Mouse (Mus musculus) thymus, adult 18-20 months (tissue): ENCODE results near the gene Tbcb.
"Not testable (repeated sequence)": the region's sequence is repeated elsewhere in the genome, so short reads cannot be mapped to it uniquely, and the experiment has no call there.

Experiments used
- DNase-seq, 2 experiments: peaks; one replicate each; pipeline ENCODE4 v3.0.0; 2022; ENCODE audit warnings: mixed read lengths in 2 of 2

The Tbcb gene

DNA sequence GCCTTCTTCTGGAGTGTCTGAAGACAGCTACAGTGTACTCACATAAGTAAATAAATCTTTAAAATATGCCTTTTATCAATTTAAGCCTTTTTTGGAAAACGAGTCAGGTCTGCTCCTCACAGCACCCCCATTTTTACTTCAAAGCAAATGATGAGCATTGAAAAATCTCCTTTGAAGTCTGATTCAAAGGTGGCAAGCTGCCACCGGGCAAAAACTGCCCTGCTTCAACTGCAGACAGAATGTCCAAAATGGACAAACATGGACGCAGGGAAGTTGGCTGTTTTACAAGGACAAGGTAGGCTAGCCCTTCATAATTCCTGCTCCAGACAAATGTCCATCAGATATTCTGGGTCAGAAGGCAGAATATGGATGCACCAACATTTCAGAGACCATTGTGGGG, 10.6 kb downstream of the Tbcb start:
- DNase-seq, result no peak

DNA sequence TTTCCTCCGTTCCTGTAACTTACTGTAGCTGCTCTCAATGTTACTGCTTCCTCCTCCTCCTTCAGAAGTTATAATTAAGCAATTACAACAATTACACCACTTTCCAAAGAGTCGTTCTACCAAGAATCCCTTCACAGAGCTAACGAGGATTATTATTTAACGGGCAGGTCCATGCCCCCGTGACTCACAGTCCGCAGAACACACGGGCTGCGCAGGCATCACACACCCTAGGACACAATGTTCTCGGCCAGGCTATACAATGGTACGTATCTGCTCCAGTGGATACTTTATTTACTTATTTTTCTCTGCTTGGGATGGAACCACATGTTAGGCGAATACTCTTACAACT, 12.1 kb downstream of the Tbcb start:
- no peak for DNase-seq

DNA sequence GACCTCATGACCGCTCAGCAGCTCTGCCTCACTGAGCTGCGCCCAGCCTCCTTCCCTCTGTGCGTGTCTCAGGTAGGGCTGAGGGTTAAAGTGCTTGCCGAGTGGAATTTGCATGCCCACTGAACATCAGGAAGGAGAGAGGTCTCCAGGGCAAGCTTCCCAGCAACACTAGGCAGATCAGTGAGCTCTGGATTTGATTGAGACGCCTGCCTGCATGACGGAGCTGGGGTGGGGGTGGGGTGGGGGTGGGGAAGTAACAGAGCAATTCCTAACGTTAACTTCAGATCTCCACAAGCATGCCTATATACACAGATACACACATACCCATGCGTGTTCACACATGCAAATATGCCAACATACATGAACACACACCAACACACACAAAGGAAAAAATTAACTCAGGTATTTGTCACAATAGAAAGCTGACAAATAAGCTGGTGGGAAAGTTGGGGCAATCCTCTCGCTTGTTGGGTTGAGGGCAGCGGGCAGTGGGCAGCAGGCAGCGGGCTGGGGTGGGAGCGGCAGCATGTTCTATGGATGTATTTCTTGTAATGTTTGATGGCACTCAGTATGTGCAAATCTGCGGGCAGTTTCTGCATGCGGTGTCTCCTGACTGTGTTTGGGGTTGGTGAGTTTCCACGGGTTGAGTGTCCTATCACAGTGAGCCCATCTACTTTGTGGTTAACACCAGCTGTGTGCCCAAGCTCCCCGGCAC, 12.6 kb downstream of the Tbcb start:
- DNase-seq, result peak in 1 of 2 experiments; percentile 43

DNA sequence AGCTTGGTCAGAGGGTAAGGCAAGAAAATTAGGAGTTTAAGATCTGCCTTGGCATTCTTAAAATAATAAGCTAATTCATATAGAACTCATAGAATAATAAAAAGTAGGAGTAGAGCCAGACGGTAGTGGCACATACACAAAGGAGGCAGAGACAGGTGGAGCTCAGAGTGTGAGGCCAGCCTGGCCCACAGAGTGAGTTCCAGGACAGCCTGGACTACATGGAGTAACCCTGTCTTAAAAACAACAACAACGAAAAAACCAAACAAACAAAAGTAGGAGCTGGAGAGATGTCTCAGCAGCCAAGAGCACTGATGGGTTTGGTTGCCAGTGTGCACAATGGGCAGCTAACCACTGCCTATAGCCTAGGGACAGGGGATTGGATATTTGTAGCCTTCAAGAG, 14.8 kb downstream of the Tbcb start:
- no peak for DNase-seq

DNA sequence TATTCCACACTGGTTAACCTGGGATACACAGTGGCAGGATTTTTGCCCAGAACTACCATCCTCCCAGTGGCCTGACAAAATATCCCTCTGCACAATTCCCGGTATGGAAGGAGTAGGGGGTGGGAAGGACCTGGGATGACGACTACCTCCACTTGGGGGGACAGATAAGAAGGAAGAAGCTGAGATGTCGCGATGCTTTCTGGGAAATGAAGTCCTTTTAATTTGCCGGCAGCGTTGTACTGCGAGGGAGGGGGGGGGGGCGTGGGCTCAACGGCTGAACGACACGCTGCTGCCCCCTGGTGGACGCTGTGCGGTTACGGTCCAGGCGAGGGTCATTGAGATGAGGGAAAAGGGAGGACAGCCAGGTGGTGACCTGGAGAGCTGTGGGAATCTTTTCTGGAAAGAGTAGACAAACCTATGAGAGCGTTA, 15.3 kb downstream of the Tbcb start:
- no peak for DNase-seq

DNA sequence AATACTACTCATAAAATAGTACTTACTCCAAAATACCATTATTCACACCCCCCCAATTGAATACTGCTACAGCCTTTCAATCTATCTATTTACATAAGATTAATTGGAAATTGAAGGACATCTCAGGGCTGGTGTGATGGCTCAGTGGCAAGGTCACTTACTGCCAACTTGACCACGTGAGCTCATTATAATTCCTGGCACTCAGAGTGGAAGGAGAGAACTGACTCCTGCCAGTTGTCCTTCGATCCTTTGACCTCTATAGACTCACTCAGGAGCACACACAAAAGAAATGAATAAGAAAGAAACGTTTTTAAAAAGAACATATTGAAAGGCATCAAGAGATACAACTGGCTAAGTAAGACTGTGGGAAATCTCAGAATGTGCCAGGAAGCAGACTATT, 16.2 kb downstream of the Tbcb start:
- DNase-seq, result no peak

DNA sequence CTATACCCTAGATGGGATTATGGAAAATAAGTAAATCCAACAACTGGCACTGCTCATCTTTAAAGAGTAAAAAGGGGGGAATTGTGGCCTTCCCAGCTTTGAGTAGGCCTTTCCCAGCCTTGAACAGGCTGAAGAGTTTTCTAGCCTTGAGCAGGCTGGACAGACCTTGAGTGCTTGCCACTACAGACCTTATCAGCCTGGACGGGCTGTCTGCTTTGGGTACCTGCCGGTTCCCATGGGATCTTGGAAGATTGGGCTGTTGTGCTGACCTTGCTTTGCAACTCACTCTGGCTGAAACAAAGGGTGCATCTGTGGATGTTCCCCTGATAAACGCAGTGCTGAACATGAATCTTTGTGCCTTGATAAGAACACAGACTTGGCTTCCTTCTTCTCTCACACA, 18.2 kb downstream of the Tbcb start:
- DNase-seq, result no peak

DNA sequence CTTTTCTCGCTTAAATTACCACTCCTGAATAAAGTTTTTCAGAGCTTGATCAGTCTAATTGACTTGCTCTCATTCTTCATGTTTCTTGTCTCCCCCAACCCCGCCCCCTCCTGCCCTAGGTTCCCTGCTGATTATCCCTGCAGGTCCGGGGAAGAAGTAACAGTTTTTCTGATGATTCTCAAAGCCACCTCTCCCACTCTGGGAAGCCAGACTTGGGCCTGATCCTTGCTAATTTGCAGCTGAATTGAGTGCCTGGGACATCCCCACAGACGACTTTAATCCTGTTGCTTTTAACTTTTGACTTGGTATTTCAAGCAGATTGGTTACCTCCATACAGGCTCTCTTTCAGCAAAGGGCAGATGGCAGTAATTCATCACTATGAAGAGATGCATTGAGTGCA, 21.0 kb downstream of the Tbcb start:
- no peak for DNase-seq

DNA sequence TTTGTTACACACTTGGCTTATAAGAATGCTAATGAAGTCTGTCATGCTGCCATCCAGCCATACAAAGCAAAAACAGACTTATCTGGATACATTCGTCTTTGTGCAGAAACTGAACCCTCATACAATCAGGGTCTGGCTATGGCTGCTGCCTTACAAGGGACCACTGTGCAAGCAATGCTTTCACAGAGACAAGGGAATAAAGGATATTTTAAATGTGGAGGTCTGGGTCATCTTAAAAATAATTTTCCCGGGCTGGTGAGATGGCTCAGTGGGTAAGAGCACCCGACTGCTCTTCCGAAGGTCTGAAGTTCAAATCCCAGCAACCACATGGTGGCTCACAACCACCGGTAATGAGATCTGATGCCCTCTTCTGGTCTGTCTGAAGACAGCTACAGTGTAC, 25.7 kb downstream of the Tbcb start:
- not testable (repeated sequence) for DNase-seq

DNA sequence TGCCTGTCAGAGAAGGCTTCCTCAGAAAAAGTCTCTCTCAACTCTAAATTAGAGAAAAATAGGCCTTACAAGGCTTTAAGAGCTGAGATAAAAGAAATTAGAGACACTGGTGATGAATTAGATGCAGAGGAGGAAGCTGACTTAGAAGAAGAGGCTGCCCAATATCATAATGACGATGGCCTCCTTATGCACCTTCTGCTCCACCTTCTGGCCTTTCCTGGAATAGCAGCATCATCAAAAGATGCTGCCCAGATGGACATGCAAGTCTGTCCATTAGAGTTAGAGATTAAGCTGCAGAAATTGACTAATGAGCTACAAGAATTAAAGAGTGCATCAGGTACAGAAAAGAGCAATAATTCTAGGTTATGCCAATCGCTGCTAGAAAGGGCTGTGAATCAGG, 26.7 kb downstream of the Tbcb start:
- no peak for DNase-seq

DNA sequence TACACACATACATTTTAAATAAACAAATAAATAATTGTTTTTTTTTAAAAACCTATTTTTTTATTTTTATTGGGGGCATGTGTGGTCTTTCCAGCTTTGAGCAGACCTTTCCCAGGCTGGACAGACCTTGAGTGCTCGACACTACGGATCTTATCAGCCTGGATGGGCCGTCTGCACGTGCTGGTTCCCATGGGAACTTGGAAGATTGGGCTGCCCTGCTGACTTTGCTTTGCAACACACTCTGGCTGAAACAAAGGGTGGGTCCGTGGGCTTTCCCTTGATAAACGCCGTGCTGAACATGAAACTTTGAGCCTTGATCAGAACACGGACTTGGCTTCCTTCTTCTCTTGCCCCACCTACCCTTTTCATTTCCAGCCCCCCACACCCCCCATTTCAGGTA, 27.7 kb downstream of the Tbcb start:
- no peak for DNase-seq

DNA sequence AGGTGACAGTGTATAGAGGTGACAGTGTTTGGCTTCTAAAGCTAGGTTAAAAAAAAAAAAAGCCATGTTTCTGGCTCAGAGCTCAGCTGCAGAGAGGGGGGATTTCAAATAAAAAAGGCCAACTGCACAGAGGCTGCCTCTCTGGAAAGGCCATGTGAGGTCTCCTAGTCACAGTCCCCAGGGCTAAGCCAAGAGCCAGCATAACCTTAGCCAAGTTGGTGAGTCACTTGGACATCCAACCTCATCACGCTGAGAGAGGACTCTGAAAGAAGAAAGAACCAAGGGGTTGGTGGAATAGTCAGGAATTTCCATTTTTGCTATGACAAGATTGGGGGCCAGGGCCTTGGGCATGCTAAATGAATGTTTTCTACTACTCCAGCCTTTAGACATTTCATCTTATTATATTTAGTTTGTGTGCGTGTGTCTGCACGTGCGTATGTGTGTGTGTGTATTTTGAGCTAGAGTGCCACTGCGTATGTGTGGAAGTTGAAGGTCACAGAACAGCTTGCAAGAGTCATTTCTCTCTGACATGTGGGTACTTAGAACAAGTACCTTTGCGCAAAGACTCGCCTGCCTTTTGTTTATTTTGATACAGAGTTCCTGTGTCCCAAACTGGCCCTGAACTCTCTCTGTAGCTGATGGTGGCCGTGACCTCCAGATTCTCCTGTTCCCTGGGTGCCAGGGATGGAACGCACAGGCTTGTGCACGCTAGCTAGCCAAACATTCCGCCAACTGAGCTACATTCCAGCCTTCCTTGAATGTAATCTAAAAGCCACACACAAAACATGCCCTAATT, 29.0 kb downstream of the Tbcb start:
- no peak for DNase-seq

DNA sequence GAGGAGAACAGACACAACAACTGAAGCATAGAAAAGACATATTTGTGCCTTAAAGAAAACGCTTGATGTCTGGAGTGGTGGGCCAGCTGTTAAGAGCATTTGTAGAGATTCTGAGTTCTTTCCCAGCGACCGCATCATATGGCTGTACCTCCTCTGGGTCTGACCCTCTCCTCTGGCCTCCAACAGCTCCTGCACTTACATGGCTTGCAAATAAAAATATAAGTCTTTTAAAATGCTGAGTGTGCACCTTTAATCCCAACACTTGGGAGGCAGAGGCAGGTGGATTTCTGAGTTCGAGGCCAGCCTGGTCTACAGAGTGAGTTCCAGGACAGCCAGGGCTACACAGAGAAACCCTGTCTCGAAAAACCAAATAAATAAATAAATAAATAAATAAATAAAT, 31.4 kb downstream of the Tbcb start:
- not testable (repeated sequence) for DNase-seq

DNA sequence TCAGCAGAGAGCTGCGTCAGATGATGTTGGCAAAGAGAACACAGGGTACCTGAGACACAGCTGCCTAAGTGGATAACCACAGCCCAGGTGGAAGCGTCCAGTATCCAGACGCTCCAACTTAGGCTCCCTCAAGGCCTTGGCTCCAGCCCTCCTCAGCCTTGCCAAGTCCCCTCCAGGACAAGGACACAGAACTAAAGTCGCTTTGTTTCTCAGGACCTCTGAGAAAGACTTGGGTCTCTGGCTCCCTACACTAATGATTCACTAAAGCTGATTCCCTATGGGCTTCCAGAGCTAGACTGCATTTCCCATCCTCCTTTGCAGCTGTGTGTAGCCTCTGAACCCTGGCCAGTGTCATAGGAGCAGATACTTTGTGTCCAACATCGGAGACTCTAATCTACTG, 31.9 kb downstream of the Tbcb start:
- no peak for DNase-seq

DNA sequence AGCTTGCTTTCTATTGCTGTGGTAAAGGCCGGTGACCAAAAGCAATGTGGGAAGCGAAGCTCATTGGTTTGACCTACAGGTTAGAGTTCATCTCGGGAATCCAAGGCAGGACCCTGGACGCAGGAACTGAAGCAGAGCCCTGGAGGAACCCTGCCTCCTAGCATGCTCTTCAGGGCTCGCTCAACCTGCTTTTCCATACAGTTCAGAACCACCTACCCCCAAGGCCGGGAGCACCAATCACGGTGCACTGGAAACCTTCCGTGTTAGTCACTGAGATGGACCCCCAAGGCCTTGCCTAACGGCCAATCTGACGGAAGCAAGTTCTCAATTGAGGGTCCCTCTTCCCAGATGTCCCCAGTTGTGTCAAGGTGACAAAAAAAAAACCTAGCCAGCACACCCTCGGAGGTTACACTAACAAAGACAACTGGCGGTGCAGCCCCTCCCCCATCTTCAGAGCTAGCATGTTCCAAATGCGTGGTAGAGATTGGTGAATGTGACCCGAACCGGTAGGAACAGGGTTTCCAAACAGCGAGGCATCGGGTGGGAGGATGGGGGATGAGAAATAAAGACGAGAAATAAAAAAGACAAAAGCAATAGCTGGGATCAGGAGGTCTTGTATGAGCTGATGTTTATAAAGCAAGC, 32.5 kb downstream of the Tbcb start:
- no peak for DNase-seq

DNA sequence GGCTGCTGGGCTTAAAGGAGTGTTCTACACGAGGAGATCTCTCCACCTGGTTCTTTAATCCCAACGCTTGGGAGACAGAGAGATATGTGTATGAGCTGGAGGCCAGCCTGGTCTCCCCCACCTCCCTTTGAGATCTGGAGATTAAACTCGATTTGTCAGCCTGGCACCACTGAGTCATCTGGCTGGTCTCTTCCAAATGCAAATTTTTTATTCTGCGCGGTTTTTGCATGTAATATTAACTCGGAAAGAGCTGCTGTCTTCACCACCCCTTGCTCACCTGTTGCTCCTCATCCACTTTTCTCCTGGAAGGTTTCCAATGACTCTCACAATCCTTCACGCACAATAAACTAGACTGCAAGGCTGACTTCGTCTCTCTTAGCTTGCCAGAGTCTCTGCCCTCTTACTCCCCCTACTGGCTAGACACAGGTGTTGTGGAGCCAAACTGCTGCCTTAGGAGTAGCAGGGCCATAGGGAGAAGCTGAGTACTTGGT, 33.5 kb downstream of the Tbcb start, which contains the start of gene Capns1:
Capns1 (minus strand) TSS at position 331 of the 491 bp plus-strand sequence.
- DNase-seq, result no peak

DNA sequence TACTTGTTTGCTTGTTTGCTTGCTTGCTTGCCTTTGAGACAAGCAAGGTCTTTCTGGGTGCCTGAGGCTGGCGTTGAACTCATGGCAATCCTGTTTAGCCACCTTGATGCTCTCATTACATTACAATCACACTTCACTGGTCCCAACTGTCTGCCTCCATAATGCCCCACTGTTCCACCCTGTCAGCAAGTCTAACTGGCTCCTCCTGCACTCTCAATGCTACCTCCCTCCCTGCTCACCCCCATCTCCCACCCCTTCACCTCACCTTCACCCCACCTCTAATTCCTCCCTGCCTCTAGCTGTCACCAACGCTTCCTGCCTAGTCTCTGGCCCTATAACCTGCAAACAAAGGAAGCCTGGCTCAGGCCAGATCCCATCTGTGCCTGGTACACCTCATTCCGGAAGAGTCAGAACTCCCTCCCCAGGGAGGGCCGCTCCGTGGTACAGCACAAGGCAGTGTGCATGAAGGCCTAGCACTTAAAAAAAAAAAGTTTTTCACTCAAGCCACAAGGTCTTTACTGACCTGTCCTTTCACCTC, 34.4 kb downstream of the Tbcb start:
- no peak for DNase-seq

DNA sequence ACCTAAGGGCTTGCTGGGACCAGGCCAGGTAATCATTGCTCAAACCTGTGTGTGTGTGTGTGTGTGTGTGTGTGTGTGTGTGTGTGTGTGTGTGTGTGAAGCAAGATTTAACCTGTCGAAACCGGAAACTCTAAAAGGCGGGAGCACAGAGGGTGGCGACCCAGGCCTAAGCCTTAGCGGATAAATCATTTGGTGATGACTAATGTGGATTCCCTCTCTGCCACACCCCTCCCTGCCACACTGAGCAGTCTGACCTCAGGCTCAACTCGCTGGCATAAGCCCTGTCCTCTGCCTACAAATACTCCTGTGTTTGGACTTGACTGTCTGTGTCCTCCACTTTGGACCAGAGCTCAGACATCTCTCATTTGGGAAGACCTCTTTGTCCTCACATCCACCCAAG, 35.9 kb downstream of the Tbcb start:
- no peak for DNase-seq

DNA sequence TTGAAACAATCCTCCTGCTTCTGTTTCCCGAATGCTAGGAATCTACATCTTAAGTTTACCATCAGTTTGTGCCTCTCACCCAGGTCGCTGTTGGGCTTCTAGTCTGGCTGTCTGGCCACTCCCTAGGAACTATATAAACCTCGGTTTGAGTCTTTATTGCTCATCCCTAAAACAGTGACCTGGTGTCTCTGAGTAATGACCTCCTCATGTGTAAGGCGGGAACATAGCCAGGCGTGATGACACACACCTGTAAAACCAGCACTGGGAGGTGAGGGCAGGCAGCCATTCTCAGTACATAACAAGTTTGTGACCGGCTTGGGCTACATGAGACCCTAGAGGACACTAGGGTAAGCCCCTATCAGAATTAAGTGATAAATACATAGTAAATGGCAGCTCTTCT, 36.6 kb downstream of the Tbcb start:
- DNase-seq, result no peak

DNA sequence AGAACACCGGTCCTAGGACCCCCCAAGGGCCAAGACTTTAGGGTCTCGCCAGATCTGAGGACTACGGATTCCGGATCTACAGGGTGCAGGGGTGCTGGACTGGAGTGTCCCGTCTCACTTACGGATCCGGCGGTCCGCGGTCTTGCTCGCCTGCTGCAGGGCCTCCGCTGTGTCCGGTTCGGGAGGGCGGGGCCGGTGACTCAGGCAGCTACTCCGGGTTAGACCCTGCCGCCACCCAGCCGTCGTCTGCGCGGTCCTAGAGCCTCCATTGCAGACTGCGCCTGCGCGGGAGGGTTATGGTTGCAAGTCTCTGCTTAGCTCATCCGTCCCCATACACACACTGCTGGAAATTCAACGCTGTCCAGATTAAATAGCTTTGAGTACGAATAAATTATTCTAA, 37.2 kb downstream of the Tbcb start:
- peak; percentile 89 to 91 for DNase-seq

DNA sequence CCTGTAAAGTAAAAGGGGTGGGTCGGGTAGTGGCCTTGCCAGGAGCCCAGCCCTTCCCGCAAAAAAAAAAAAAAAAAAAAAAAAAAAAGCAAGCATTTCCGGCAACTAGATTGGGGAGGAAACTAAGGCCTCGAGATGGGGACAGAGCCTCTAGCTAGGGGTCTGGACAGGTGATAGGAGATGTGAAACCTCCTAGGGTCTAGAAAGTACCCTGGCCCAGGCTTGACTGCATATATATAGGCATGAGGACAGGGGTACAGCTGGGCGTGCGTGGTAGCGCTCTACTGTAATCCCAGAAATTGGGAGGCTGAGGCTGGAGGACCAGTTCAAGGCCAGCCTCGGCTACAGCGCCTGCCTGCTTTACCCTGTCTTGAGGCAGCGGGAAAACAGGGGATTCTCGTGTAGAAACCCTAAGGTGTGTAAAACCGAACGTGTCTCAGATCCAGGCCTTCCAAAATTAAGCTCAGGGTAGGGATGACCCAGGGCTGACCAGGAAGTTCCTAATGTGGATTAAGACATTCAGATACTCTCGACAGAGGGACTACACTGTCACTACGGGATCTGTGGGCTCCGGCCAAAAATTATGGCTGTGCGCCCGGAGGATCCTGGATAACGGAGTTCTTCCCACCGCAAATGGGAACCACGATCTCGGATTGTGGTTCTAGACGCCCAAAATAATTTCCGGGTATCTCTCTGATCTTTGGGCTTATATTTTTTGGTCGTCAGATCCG, 37.8 kb downstream of the Tbcb start:
- no peak for DNase-seq

DNA sequence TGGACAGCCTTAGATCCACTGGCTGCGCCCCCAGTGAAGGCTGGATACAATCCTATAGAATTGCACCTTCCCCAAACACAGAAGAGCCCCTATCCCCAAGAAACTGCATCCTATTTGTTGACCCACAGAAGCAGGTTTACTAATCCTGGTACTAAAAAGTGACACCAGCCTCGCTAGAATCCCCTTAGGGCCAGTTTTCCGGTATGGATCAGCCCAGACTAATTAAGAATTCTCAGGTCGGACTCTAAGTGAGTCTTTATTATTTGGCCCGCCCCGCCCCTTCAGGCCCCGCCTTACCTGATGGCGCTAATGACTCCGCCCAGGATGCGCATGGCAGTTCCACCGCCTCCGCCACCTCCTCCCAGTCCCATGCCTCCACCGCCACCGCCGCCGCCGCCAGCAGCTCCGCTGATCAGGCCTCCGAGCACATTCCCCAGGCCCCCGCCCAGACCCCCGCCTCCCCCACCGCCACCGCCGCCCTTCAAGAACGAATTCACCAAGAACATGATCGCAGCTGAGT, 38.4 kb downstream of the Tbcb start:
- DNase-seq, result peak; percentile 49 to 54

DNA sequence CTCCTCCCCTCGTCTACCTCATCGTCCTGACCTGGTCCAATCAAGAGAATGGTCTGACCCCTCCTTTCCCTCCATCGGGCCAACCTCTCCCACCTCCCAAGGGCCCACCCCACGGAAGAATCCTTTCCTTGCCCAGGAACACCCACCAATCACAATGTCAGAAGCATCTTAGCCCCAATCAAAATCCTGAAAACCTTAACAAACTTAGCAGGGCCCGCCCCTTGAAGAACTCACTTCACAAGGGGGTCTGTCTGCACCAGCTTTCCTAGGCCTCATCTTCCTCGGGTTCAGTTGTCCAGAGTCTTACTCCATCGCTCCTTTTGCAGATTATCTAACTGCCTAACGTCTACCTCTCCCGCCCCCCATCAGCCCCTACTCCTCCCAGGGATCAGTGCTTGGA, 39.1 kb downstream of the Tbcb start:
- DNase-seq, result no peak
